Mouse (Mus musculus): ENCODE measurements around the gene Psmc3ip.
"Not testable (repeated sequence)": the region's sequence is repeated elsewhere in the genome, so short reads cannot be mapped to it uniquely, and the experiment has no call there.

DNA sequence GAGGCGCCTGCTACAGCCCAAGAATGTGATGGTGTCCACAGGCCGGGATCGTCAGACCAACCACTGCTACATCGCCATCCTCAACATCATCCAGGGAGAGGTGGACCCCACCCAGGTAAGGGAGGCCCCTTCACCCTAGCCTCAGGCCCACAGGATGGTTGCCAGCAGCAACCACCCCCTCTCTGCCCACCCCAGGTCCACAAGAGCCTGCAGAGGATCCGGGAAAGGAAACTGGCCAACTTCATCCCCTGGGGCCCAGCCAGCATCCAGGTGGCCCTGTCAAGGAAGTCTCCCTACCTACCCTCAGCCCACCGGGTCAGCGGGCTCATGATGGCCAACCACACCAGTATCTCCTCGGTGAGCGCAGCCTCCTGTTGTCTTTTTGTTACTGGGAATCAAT is 29.8 kb upstream of the Psmc3ip start:
- not testable (repeated sequence) for TF ChIP-seq CTCF (IDR thresholded peaks at IDR 0.05; ENCODE audit: low read depth); EP300 (optimal IDR thresholded peaks at IDR 0.05)

Measured in stomach, postnatal 0 days (tissue).